Mouse (Mus musculus) limb, embryonic 11.5 days (tissue): Measurements from ENCODE around the gene Schip1. TPM values are rescaled to one million over a fixed set of nuclear protein-coding genes. Genes with fewer than 3 reads are reported as not detected.

Experiments
- ATAC-seq: fragments of 200-750 bp; cut with Nextera tagmentation; 2 replicates; pipeline ENCODE4 v1.8.0; 2017; ENCODE audit warnings: low read depth; ENCODE audit not compliant: insufficient number of reproducible peaks, low FRiP score, low TSS enrichment
- DNase-seq: peaks from one replicate; pipeline ENCODE4 v3.0.0-alpha.2; 2015; ENCODE audit warnings: low spot score
- H3K27ac ChIP-seq: fragments of 300-500 bp; sonication (generic); replicated peaks from 2 replicates; pipeline ENCODE4 v1.5.1; 2014; ENCODE audit warnings: low read depth, mild to moderate bottlenecking, low read length
- H3K27me3 ChIP-seq: fragments of 300-500 bp; sonication (generic); 2 replicates; pipeline ENCODE4 v1.6.1; 2014; ENCODE audit warnings: mild to moderate bottlenecking, low read length, mixed read lengths; ENCODE audit not compliant: control insufficient read depth, insufficient read depth
- H3K36me3 ChIP-seq: fragments of 300-500 bp; sonication (generic); 2 replicates; pipeline ENCODE4 v1.6.1; 2014; ENCODE audit warnings: mild to moderate bottlenecking, low read length, moderate library complexity, mixed read lengths; ENCODE audit not compliant: control insufficient read depth, insufficient read depth
- H3K4me1 ChIP-seq: fragments of 300-500 bp; sonication (generic); 2 replicates; pipeline ENCODE4 v1.6.1; 2014; ENCODE audit warnings: low read length, mixed read lengths; ENCODE audit not compliant: control insufficient read depth, insufficient read depth
- H3K4me2 ChIP-seq: fragments of 300-500 bp; sonication (generic); 2 replicates; pipeline ENCODE4 v1.6.1; 2014; ENCODE audit warnings: low read depth, mild to moderate bottlenecking, moderate library complexity; ENCODE audit not compliant: severe bottlenecking
- H3K4me3 ChIP-seq: fragments of 300-500 bp; sonication (generic); 2 replicates; pipeline ENCODE4 v1.5.1; 2014; ENCODE audit warnings: low read depth, low read length
- H3K9ac ChIP-seq: fragments of 300-500 bp; sonication (generic); 2 replicates; pipeline ENCODE4 v1.6.1; 2014; ENCODE audit warnings: mild to moderate bottlenecking, low read length
- H3K9me3 ChIP-seq: fragments of 300-500 bp; sonication (generic); 2 replicates; pipeline ENCODE4 v1.6.1; 2016; ENCODE audit warnings: low read length; ENCODE audit not compliant: control insufficient read depth
- WGBS: fragments of 180-500 bp; shearing (Covaris S2); extraction: QIAGEN DNeasy Blood & Tissue Kit; methylation state at CpG from one replicate; pipeline ENCODE4 v1.1.7; 2014; 5-methylcytosine and 5-hydroxymethylcytosine counted together
- polyA plus RNA-seq: library from polyadenylated mRNA; unstranded; fragments of >200 nt; fragmentation: Nextera tagmentation; extraction: Ambion mirVana; gene quantifications from 2 replicates; pipeline ENCODE4 v1.2.1, GENCODE M21; 2014

Schip1 gene
- polyA plus RNA-seq, 1 experiment from 2014 or later = 34.9 TPM

DNA sequence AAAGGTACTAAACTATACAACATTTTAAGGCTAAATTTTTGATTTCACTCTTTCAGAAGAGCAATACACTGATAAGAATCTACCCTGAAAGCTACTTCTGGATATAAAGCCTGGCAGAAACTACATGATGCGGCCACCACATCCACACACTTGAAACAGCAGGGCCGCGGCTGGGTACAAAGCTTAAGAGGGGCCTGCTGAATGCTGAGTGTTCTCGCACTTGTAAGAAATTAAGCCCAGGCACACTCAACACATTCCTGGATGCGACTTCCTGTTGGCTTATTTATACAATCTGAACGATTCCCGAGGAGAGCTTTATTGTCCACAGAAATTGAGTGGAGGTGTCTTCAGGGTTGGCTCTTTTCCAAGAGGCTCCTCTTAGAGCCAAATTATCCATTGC, 452.6 kb downstream of the Schip1 start:
- no peak overlapping the region for H3K27ac ChIP-seq
- no peak for ATAC-seq
- H3K27me3 ChIP-seq = no peaks in the 10 kb centered on the region
- no peaks in the 10 kb centered on the region for H3K9me3 ChIP-seq
- no peak overlapping the region for H3K9ac ChIP-seq
- no peak overlapping the region for H3K4me3 ChIP-seq
- whole genome bisulfite sequencing = 40% methylated on average over 7 of the region's 7 CpGs
- no peak for DNase-seq
- no peak overlapping the region for H3K4me2 ChIP-seq
- no peaks in the 10 kb centered on the region for H3K4me1 ChIP-seq
- H3K36me3 ChIP-seq = no peaks in the 10 kb centered on the region

DNA sequence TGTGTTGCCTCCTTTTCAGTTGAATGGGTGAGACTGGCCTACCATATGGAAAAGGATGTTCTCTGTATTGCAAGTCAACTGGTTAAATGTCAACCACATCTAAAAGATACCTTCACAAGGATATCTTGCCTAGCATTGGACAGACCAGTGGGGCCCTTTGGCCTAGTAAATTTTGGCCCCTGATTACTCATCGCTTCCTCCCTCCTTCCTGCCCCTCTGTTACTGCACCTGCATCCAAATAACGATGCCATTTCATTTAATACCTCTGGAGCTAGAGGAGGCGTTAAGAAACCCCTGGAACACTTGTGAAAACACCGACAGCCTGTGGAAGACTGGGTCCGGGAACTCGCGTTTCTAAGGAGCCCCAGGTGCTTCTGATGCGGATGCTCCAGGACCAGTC, 453.4 kb downstream of the Schip1 start:
- 71% methylated on average over 8 of the region's 8 CpGs for WGBS
- Histone ChIP-seq H3K27ac (no peak overlapping the region), H3K27me3 (no peaks in the 10 kb centered on the region), H3K4me2 (no peak overlapping the region), H3K4me1 (no peaks in the 10 kb centered on the region), H3K9ac (no peak overlapping the region), H3K4me3 (no peak overlapping the region), H3K36me3 (no peaks in the 10 kb centered on the region), H3K9me3 (no peaks in the 10 kb centered on the region)
- DNase-seq (no peak), ATAC-seq (no peak)

DNA sequence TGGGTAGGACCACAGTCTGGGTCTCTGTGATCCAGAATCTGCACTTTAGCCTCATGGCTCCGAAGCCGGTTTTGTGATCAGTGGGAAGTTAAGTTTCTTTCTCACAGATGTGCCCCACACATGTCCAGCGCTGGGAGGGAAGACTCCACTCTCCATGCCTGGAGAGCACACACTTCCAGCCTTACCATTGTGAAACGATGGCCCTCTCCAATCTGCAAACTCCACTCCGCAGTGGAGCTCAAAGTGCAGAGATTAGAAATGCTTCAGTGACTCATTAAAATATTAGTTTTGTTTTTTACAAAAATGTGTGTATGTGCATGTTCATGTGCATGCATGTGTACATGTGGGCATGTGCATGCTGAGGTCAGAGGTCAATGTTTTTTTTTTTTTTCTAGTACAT, 454.0 kb downstream of the Schip1 start:
- ATAC-seq = no peak
- no peaks in the 10 kb centered on the region for H3K9me3 ChIP-seq
- no peak overlapping the region for H3K4me2 ChIP-seq
- H3K4me1 ChIP-seq = no peaks in the 10 kb centered on the region
- no peak for DNase-seq
- H3K4me3 ChIP-seq = no peak overlapping the region
- no peaks in the 10 kb centered on the region for H3K36me3 ChIP-seq
- H3K27me3 ChIP-seq = no peaks in the 10 kb centered on the region
- no peak overlapping the region for H3K27ac ChIP-seq
- H3K9ac ChIP-seq = no peak overlapping the region
- 92% methylated on average over 5 of the region's 5 CpGs for WGBS

DNA sequence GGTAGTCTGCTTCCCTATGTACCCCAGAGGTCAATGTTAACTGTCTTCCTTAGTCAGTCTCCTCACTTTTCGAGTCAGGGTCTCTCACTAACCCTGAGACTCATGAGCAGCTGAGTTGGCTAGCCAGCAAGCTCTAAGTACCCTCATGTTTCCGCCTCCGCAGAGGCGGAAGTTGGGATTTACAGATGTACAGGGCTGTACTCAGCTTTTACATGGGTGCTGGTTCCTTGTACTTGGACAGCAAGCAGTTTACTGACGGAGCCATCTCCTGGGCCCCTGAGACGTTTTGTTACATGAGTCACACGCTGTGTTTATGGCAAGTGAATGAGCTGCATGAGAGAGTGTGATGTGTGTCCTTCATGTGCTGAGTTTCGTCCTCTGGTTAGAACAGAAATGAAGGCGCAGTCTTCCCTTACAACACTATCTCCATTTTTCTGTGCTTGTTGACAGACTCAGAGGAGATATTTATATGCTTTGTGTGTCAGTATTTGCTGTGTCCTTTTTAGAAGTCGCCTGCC, 460.8 kb downstream of the Schip1 start:
- H3K4me2 ChIP-seq = no peak overlapping the region
- H3K4me3 ChIP-seq = no peak overlapping the region
- no peaks in the 10 kb centered on the region for H3K9me3 ChIP-seq
- no peaks in the 10 kb centered on the region for H3K27me3 ChIP-seq
- ATAC-seq (no peak), DNase-seq (no peak)
- no peaks in the 10 kb centered on the region for H3K36me3 ChIP-seq
- H3K27ac ChIP-seq = no peak overlapping the region
- H3K4me1 ChIP-seq = no peaks in the 10 kb centered on the region
- no peak overlapping the region for H3K9ac ChIP-seq
- WGBS = 87% methylated on average over 10 of the region's 10 CpGs

DNA sequence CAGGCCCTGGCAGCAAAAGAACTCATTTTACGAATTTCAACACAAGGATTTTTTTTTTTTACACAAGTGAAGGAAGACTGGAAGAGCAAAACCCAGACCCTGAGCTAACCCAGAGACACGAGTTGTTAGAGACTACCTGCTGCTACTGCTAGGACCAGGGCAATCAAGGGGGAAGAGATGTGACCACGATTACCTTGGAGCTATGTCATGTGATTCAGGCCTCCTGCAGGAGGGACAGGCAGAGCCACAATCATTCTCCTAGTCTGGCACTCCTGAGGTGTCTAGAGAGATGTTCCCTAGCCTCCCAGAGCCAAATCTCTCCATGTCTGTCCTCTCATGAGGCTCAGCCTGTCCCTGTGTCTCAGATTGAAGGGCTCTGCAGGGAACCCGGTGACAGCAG, 461.8 kb downstream of the Schip1 start:
- Histone ChIP-seq H3K27me3 (no peaks in the 10 kb centered on the region), H3K27ac (no peak overlapping the region), H3K36me3 (no peaks in the 10 kb centered on the region), H3K4me3 (no peak overlapping the region), H3K9me3 (no peaks in the 10 kb centered on the region), H3K9ac (no peak overlapping the region), H3K4me1 (no peaks in the 10 kb centered on the region), H3K4me2 (no peak overlapping the region)
- ATAC-seq (no peak), DNase-seq (no peak)
- 57% methylated on average over 4 of the region's 4 CpGs for WGBS

DNA sequence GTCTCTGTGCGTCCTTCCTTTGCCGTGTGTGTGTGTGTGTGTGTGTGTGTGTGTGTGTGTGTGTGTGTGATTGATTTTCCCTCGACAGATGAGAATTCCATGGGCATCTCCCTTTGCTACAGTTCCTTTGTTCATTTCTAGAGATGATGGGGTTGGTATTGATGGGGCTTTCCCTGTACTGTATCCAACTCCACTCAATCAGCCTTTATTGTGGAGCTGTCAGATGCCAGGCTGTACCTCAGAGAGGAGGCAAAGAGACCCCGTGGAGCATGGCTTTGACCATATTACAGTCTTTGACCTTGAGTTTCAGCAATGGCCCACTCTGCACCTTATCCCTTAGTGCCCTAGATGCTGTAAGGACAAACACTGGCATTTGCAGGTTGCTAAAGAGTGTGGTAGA, 462.6 kb downstream of the Schip1 start:
- Histone ChIP-seq H3K27ac (no peak overlapping the region), H3K36me3 (no peaks in the 10 kb centered on the region), H3K4me2 (no peak overlapping the region), H3K4me3 (no peak overlapping the region), H3K9me3 (no peaks in the 10 kb centered on the region), H3K9ac (no peak overlapping the region), H3K27me3 (no peaks in the 10 kb centered on the region), H3K4me1 (no peaks in the 10 kb centered on the region)
- ATAC-seq = no peak
- no peak for DNase-seq
- 86% methylated on average over 4 of the region's 4 CpGs for WGBS

DNA sequence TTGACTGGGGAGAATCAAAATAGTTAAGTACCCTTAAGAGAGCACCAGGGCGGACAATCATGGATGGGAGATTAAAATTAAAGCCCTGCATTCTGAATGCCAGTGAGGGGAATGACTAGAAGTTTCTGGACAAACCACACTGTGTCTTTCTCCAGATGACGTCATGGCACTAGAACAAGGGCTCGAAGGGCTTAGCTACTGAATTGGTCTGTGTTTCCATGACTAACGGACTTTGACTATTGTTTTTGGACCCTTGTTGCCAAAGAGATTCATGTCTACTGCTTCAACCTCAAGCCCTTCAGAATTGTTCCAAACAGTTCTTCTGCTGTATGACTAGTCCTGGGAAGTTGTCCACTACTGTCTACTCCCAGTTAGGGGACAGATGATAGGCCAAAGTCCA, 467.3 kb downstream of the Schip1 start:
- H3K4me2 ChIP-seq = no peak overlapping the region
- no peak overlapping the region for H3K4me3 ChIP-seq
- no peak for DNase-seq
- no peaks in the 10 kb centered on the region for H3K36me3 ChIP-seq
- H3K9me3 ChIP-seq = no peaks in the 10 kb centered on the region; the same call in 1 of the 2 replicates
- 0 out of 2 replicates have a peak, but pooled peaks cover 4% of the 10 kb centered on the region for H3K4me1 ChIP-seq
- no peak overlapping the region for H3K27ac ChIP-seq
- H3K9ac ChIP-seq = no peak overlapping the region
- 95% methylated on average over 4 of the region's 4 CpGs for WGBS
- ATAC-seq = no peak
- no peaks in the 10 kb centered on the region for H3K27me3 ChIP-seq

DNA sequence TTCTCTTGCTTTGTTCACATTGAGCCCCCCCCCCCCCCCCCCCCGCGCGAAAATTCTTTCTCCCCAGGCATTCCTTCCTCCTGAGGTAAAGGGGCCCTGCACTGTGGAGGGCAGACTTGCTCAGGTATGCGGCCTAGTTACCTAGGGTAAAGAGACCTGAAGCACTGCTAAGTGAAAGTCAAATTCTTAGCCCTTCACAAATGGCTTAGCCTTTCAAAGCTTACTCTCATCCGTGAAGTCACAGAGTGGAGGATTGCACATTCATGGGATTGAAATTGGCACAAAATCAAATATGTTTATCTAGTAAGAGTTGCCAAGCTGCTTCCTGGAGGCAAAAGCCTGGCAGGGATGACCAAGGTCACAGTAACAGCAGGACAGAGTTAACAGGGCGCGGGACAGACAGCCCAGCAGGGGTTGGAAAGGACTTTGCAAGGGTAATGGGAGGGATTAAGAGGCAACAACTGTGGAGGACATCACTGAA, 470.0 kb downstream of the Schip1 start:
- ATAC-seq = no peak

DNA sequence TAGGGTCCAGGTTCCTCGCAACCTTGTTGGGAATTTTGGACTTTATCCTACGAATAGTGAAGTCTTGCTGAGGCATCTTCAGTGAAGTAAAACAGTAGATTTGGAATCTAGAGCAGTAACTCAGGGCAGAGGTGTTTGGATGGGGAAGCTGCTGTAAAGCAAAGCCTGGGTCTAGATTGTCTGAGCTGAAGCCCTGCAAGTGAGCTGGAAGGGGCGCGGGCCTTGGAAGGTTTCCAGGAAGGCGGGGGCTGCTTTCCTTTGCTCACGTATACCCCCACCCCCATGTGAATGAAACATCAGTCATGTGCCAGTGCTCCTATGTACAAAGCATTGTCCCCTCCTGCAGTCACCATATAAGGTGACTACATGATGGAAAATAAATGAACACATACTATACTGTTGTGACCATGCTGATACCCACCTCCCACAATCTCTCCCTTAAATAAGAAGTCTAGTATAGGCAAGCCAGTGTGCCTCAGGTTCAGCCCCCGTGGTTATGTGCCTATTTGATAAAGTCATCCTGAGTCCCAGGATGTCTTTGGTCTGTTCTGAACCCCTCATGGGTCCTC, 470.6 kb downstream of the Schip1 start:
- no peaks in the 10 kb centered on the region; the same call in 1 of the 2 replicates for H3K9me3 ChIP-seq
- no peak overlapping the region for H3K4me2 ChIP-seq
- ATAC-seq = no peak
- no peak overlapping the region for H3K27ac ChIP-seq
- WGBS = 85% methylated on average over 7 of the region's 7 CpGs
- H3K9ac ChIP-seq = no peak overlapping the region
- no peak overlapping the region for H3K4me3 ChIP-seq
- no peaks in the 10 kb centered on the region for H3K36me3 ChIP-seq
- no peak for DNase-seq
- H3K27me3 ChIP-seq = no peaks in the 10 kb centered on the region
- H3K4me1 ChIP-seq = 0 out of 2 replicates have a peak, but pooled peaks cover 4% of the 10 kb centered on the region

More for the DNA sequence above, 470.0 kb downstream of the Schip1 start:
- 40% methylated on average over 4 of the region's 7 CpGs for WGBS
- H3K4me3 ChIP-seq = no peak overlapping the region
- no peak for DNase-seq
- H3K27me3 ChIP-seq = no peaks in the 10 kb centered on the region
- H3K27ac ChIP-seq = no peak overlapping the region
- no peak overlapping the region for H3K4me2 ChIP-seq
- H3K36me3 ChIP-seq = no peaks in the 10 kb centered on the region
- 0 out of 2 replicates have a peak, but pooled peaks cover 4% of the 10 kb centered on the region for H3K4me1 ChIP-seq
- no peak overlapping the region for H3K9ac ChIP-seq
- no peaks in the 10 kb centered on the region; the same call in 1 of the 2 replicates for H3K9me3 ChIP-seq
